Mouse (Mus musculus) CH12.LX (cell line): ENCODE measurements around the gene Slc6a4. TPM values are rescaled to one million over a fixed set of nuclear protein-coding genes. Genes with fewer than 3 reads are reported as not detected.

ENCODE experiments used
- DNase-seq: peaks from one replicate; pipeline ENCODE4 v3.0.0-alpha.2; 2013; ENCODE audit errors: extremely low read depth
- H3K27ac ChIP-seq: 2 replicates; pipeline ENCODE4 v1.5.1; 2012; ENCODE audit warnings: low read depth, mild to moderate bottlenecking, control low read depth, moderate library complexity; ENCODE audit not compliant: insufficient read depth
- H3K27me3 ChIP-seq: replicated peaks from 2 replicates; pipeline ENCODE3; 2012; ENCODE audit warnings: inconsistent platforms
- H3K36me3 ChIP-seq, 2 experiments: replicated peaks in 1 of 2; 2 replicates each; pipeline versions ENCODE3 to v1.6.1; 2012; ENCODE audit warnings: inconsistent platforms in 1 of 2, low read length in 1 of 2, mild to moderate bottlenecking in 1 of 2, mixed read lengths in 1 of 2, moderate library complexity in 1 of 2; ENCODE audit not compliant: control insufficient read depth in 1 of 2, insufficient read depth in 1 of 2
- H3K4me1 ChIP-seq, 2 experiments: 2 replicates each; pipeline ENCODE4 v1.6.1; 2012; ENCODE audit warnings: inconsistent platforms in 1 of 2, moderate library complexity in 1 of 2; ENCODE audit not compliant: insufficient read depth in 2 of 2, control insufficient read depth in 1 of 2
- H3K4me2 ChIP-seq: 2 replicates; pipeline ENCODE4 v1.6.1; 2012; ENCODE audit warnings: low read depth, mild to moderate bottlenecking, control low read depth; ENCODE audit not compliant: poor library complexity, insufficient read depth, severe bottlenecking
- H3K4me3 ChIP-seq, 3 experiments: fragments of 150-350 bp in 1 of 3; sonication (generic) in 1 of 3; replicated peaks in 1 of 3; 2 replicates each; pipeline versions ENCODE3 to v1.5.1; 2011 to 2012; ENCODE audit warnings: low read depth in 2 of 3, low read length in 2 of 3, mild to moderate bottlenecking in 2 of 3, moderate library complexity in 2 of 3, control low read depth in 1 of 3, improper control_type of control experiment in 1 of 3, inconsistent platforms in 1 of 3, mixed read lengths in 1 of 3; ENCODE audit not compliant: poor library complexity in 1 of 3
- H3K79me2 ChIP-seq: replicated peaks from 2 replicates; pipeline ENCODE4 v1.6.1; 2012; ENCODE audit warnings: mild to moderate bottlenecking, moderate library complexity; ENCODE audit not compliant: control insufficient read depth, poor library complexity, insufficient read depth, severe bottlenecking; ENCODE audit errors: extremely low read depth
- H3K9ac ChIP-seq: 2 replicates; pipeline ENCODE4 v1.6.1; 2012; ENCODE audit warnings: low read depth, mild to moderate bottlenecking, control low read depth, moderate library complexity; ENCODE audit not compliant: insufficient read depth
- H3K9me3 ChIP-seq: replicated peaks from 2 replicates; pipeline ENCODE3; 2012; ENCODE audit warnings: low read length, inconsistent platforms, mixed read lengths
- BHLHE40 ChIP-seq: IDR thresholded peaks from 2 replicates; pipeline ENCODE4 v1.6.1; 2011; ENCODE audit warnings: mild to moderate bottlenecking, low read depth, low read length, improper control_type of control experiment
- E2F4 ChIP-seq: IDR thresholded peaks from 2 replicates; pipeline ENCODE4 v1.6.1; 2011; ENCODE audit warnings: low read depth, low read length, improper control_type of control experiment; ENCODE audit not compliant: insufficient replicate concordance
- ELF1 ChIP-seq: IDR thresholded peaks from 2 replicates; pipeline ENCODE4 v1.6.1; 2014; ENCODE audit warnings: low read depth, mild to moderate bottlenecking, inconsistent platforms, low read length, improper control_type of control experiment
- JUN ChIP-seq: IDR thresholded peaks from 2 replicates; pipeline ENCODE4 v1.6.1; 2011; ENCODE audit warnings: low read depth, mild to moderate bottlenecking, low read length, improper control_type of control experiment, moderate library complexity; ENCODE audit not compliant: insufficient read depth
- KAT2A ChIP-seq: IDR thresholded peaks from 2 replicates; pipeline ENCODE4 v1.6.1; 2012; ENCODE audit warnings: low read length, improper control_type of control experiment, inconsistent platforms; ENCODE audit not compliant: insufficient replicate concordance
- MAFK ChIP-seq: IDR thresholded peaks from 2 replicates; pipeline ENCODE4 v1.6.1; 2011; ENCODE audit warnings: low read length, improper control_type of control experiment; ENCODE audit not compliant: insufficient replicate concordance
- MAX ChIP-seq: IDR thresholded peaks from 2 replicates; pipeline ENCODE4 v1.6.1; 2011; ENCODE audit warnings: low read length, improper control_type of control experiment
- MEF2A ChIP-seq: IDR thresholded peaks from 2 replicates; pipeline ENCODE4 v1.6.1; 2014; ENCODE audit warnings: low read depth, mild to moderate bottlenecking, inconsistent platforms, low read length, improper control_type of control experiment, borderline replicate concordance
- MYC ChIP-seq: IDR thresholded peaks from 2 replicates; pipeline ENCODE4 v1.6.1; 2011; ENCODE audit warnings: low read depth, mild to moderate bottlenecking, improper control_type of control experiment, low read length
- NELFE ChIP-seq: IDR thresholded peaks from 2 replicates; pipeline ENCODE4 v1.6.1; 2011; ENCODE audit warnings: low read depth, low read length, improper control_type of control experiment
- NRF1 ChIP-seq: IDR thresholded peaks from 2 replicates; pipeline ENCODE4 v1.6.1; 2014; ENCODE audit warnings: low read depth, mild to moderate bottlenecking, inconsistent platforms, low read length, improper control_type of control experiment, moderate library complexity
- PAX5 ChIP-seq: IDR thresholded peaks from 2 replicates; pipeline ENCODE4 v1.6.1; 2012; ENCODE audit warnings: low read length, inconsistent platforms, mixed read lengths
- RCOR1 ChIP-seq: conservative IDR thresholded peaks from 2 replicates; pipeline ENCODE4 v1.6.1; 2012; ENCODE audit warnings: low read depth, mild to moderate bottlenecking, inconsistent platforms, low read length, improper control_type of control experiment
- SIN3A ChIP-seq: IDR thresholded peaks from 2 replicates; pipeline ENCODE4 v1.6.1; 2012; ENCODE audit warnings: low read length, improper control_type of control experiment, inconsistent platforms
- TCF12 ChIP-seq: IDR thresholded peaks from 2 replicates; pipeline ENCODE4 v1.6.1; 2014; ENCODE audit warnings: low read depth, mild to moderate bottlenecking, inconsistent platforms, low read length, improper control_type of control experiment
- USF2 ChIP-seq: conservative IDR thresholded peaks from 2 replicates; pipeline ENCODE4 v1.6.1; 2011; ENCODE audit warnings: low read depth, low read length, improper control_type of control experiment
- ZMIZ1 ChIP-seq: IDR thresholded peaks from 2 replicates; pipeline ENCODE4 v1.6.1; 2012; ENCODE audit warnings: low read depth, mild to moderate bottlenecking, inconsistent platforms, low read length, improper control_type of control experiment
- dilution Hi-C: fragments of 300-500 bp; cut with MboI; formaldehyde crosslinking; loops from 2 replicates; pipeline ENCODE4 v1.14.3; 2020; ENCODE audit warnings: low sequenced_read_pairs; ENCODE audit not compliant: extremely low pct_unique_long_range_greater_than_20kb, extremely low pct_ligation_motif_present
- in situ Hi-C: fragments of 300-500 bp; cut with MboI; formaldehyde crosslinking; loops from 3 replicates; pipeline ENCODE4 v1.14.3; 2019; ENCODE audit warnings: low sequenced_read_pairs, low pct_ligation_motif_present, low pct_unique_long_range_greater_than_20kb, mixed read lengths
- polyA plus RNA-seq: library from polyadenylated mRNA; unstranded; fragments of >175 nt; gene quantifications from 2 replicates; pipeline ENCODE4 v1.2.1, GENCODE M21; 2012; ENCODE audit warnings: low read depth; ENCODE audit not compliant: insufficient read length
- total RNA-seq, 2 experiments: library from RNA; depleted of rRNA; stranded (reverse); fragments of 300-350 nt in 1 of 2; fragments of >200 nt in 1 of 2; gene quantifications; 2 replicates each; pipeline ENCODE4 v1.2.3; 2012 to 2014

Slc6a4 gene
- total and polyA plus RNA-seq, 3 experiments: not detected

GRCm38 (mm10) chr11:77006616-77007015 lies 8.2 kb downstream of the Slc6a4 start:
- dilution Hi-C loops: no loop called here

DNA sequence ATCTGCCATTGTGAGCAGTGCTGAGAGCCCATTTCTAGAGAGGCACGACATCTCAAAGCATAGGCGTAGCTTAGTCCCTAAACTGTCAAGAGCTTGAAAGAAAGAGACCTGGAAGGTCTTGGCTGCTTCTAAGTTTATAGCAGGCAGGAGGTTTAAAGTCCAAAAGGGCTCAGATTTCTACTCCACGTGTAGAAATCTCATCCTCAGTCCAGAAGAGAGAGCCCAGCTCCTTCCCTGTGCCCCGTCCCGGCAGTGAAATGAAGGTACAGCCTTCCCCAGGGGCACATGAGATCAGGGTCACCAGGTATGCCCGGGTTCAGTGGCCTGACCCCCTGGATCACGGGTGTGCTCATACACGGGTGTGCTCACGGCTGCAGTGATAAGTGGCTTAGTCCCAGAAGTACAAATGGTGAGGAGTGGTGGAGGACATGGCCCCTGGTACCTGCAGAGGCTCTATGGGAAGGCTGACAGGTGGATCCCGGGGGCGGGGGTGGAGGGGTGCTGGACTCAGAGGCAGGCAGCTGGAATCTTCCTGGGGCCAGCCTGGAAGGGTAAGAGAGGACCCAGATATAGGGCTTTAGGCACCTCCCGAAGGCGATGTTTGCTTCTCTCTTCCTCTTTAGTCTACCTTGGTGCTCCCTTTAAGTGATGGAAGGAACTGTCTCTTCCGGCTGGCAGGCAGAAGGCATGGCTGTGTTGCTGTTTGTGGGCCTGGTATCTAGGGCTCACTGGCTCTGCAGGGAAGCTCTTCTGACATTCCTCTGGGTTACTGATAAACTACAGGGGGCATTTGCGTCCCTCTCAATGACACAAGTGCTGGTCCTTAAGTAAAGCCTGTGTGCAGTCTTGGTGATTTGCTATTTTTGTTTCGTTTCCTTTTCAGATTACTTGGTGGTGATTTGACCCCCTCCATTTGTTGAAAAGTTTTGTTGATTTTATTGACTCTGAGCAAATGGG lies 10.9 kb downstream of the Slc6a4 start:
- H3K36me3 ChIP-seq: no peaks in the 10 kb centered on the region
- no peak overlapping the region for H3K4me2 ChIP-seq
- dilution Hi-C loops: no loop called here
- TF ChIP-seq ZMIZ1: no peak
- TF ChIP-seq SIN3A: no peak
- TF ChIP-seq USF2: no peak
- no peak for TF ChIP-seq MAFK
- TF ChIP-seq NRF1: no peak
- TF ChIP-seq KAT2A: no peak
- TF ChIP-seq ELF1: no peak
- no peak for TF ChIP-seq MEF2A
- TF ChIP-seq MAX: no peak
- TF ChIP-seq MYC: no peak
- TF ChIP-seq RCOR1: no peak
- TF ChIP-seq PAX5: no peak
- TF ChIP-seq, all 38 proteins: peak for 0
- Histone ChIP-seq H3K27me3 (peaks cover 30% of the 10 kb centered on the region), H3K79me2 (no peaks in the 10 kb centered on the region), H3K4me1 (peaks cover 0 to 2% of the 10 kb centered on the region in 2 experiments; a peak in 1 of 4 replicates), H3K9ac (no peak overlapping the region), H3K27ac (no peak overlapping the region), H3K9me3 (no peaks in the 10 kb centered on the region), H3K4me3 (no peak overlapping the region)
- in situ Hi-C loops: no loop called here
- no peak for DNase-seq

More at GRCm38 (mm10) chr11:77006616-77007015, 8.2 kb downstream of the Slc6a4 start:
- Histone ChIP-seq H3K4me2 (no peak overlapping the region), H3K36me3 (no peaks in the 10 kb centered on the region), H3K27ac (no peak overlapping the region), H3K9me3 (no peaks in the 10 kb centered on the region), H3K27me3 (peaks cover 38% of the 10 kb centered on the region), H3K4me3 (no peak overlapping the region), H3K4me1 (peaks cover 0 to 2% of the 10 kb centered on the region in 2 experiments; a peak in 1 of 4 replicates), H3K79me2 (no peaks in the 10 kb centered on the region)
- no peak for DNase-seq
- in situ Hi-C loops: no loop called here
- TF ChIP-seq TCF12: no peak
- no peak for TF ChIP-seq BHLHE40
- TF ChIP-seq JUN: no peak
- no peak for TF ChIP-seq NELFE
- TF ChIP-seq MEF2A: no peak
- no peak for TF ChIP-seq E2F4
- no peak for TF ChIP-seq USF2
- TF ChIP-seq, all 38 proteins: peak for 0
- H3K9ac ChIP-seq: no peak overlapping the region
